Mouse (Mus musculus) kidney, adult 2 months (tissue): ENCODE data around the gene Defb25. TPM values are rescaled to one million over a fixed set of nuclear protein-coding genes. Genes with fewer than 3 reads are reported as not detected.
A peak's percentile ranks its signal among the peaks of the same experiment; 100 is the strongest.

Experiments used
- DNase-seq: peaks from one replicate; pipeline ENCODE4 v3.0.0; 2021
- H3K27ac ChIP-seq: fragments of 200-500 bp; 2 replicates; pipeline ENCODE4 v1.5.1; 2012; ENCODE audit warnings: low read depth, low read length, control low read depth, inconsistent platforms; ENCODE audit not compliant: insufficient read depth
- H3K27me3 ChIP-seq: fragments of 200-500 bp; replicated peaks from 2 replicates; pipeline ENCODE4 v1.6.1; 2012; ENCODE audit warnings: mild to moderate bottlenecking, moderate library complexity, low read length, inconsistent platforms; ENCODE audit not compliant: control insufficient read depth, insufficient read depth
- H3K36me3 ChIP-seq: fragments of 200-500 bp; 2 replicates; pipeline ENCODE4 v1.6.1; 2012; ENCODE audit warnings: mild to moderate bottlenecking, moderate library complexity, low read length, inconsistent platforms; ENCODE audit not compliant: control insufficient read depth, insufficient read depth
- H3K4me1 ChIP-seq: fragments of 200-500 bp; 2 replicates; pipeline ENCODE4 v1.6.1; 2011; ENCODE audit warnings: low read length; ENCODE audit not compliant: control insufficient read depth, insufficient read depth
- H3K4me3 ChIP-seq: fragments of 200-500 bp; 2 replicates; pipeline ENCODE4 v1.5.1; 2011; ENCODE audit warnings: mild to moderate bottlenecking, low read depth, low read length, control low read depth; ENCODE audit not compliant: insufficient read depth
- CTCF ChIP-seq: fragments of 200-500 bp; conservative IDR thresholded peaks from 2 replicates; pipeline ENCODE4 v1.5.1; 2011; ENCODE audit warnings: low read depth, mild to moderate bottlenecking, control low read depth, low read length, moderate library complexity, mixed read lengths; ENCODE audit not compliant: insufficient read depth, insufficient read length
- POLR2A ChIP-seq: fragments of 200-500 bp; IDR thresholded peaks from one replicate; pipeline ENCODE4 v1.6.1; 2011; ENCODE audit warnings: low read depth, low read length, control low read depth
- WGBS: fragments of 180-500 bp; shearing (Covaris S2); methylation state at CpG from one replicate; pipeline ENCODE4 v1.1.7; 2018; 5-methylcytosine and 5-hydroxymethylcytosine counted together
- polyA plus RNA-seq: library from polyadenylated mRNA; depleted of rRNA; stranded (reverse); fragments of >200 nt; gene quantifications from 2 replicates; pipeline ENCODE4 v1.2.3, GENCODE M21; 2012

The Defb25 gene
- polyA plus RNA-seq, 1 experiment, result 1.0 TPM

GRCm38 (mm10) chr2:152657398-152657797 is 34.5 kb upstream of the Defb25 start:
- no peak for TF ChIP-seq POLR2A
- TF ChIP-seq CTCF, result peak; percentile 58
- peak; percentile 40 for DNase-seq
- 58% methylated on average over 10 of the region's 10 CpGs for WGBS
- Histone ChIP-seq H3K4me1 (no peaks in the 10 kb centered on the region), H3K27ac (no peak overlapping the region), H3K27me3 (no peaks in the 10 kb centered on the region), H3K36me3 (no peaks in the 10 kb centered on the region), H3K4me3 (no peak overlapping the region)

- DNase-seq, result peak; percentile 48
Observed at GRCm38 (mm10) chr2:152653874-152654715, 31.2 kb upstream of the Defb25 start.

GRCm38 (mm10) chr2:152652901-152653620 is 30.2 kb upstream of the Defb25 start:
- 45% methylated on average over 10 of the region's 10 CpGs for WGBS
- peak; percentile 72 for DNase-seq
- no peak for TF ChIP-seq CTCF
- no peak for TF ChIP-seq POLR2A
- no peak overlapping the region for H3K4me3 ChIP-seq
- H3K27me3 ChIP-seq, result no peaks in the 10 kb centered on the region
- no peaks in the 10 kb centered on the region for H3K36me3 ChIP-seq
- H3K27ac ChIP-seq, result no peak overlapping the region
- H3K4me1 ChIP-seq, result no peaks in the 10 kb centered on the region

More at GRCm38 (mm10) chr2:152653874-152654715, 31.2 kb upstream of the Defb25 start:
- Histone ChIP-seq H3K36me3 (no peaks in the 10 kb centered on the region), H3K4me1 (no peaks in the 10 kb centered on the region), H3K27me3 (no peaks in the 10 kb centered on the region), H3K4me3 (no peak overlapping the region), H3K27ac (no peak overlapping the region)
- TF ChIP-seq POLR2A (no peak), CTCF (no peak)
- 46% methylated on average over 14 of the region's 14 CpGs for WGBS

- TF ChIP-seq POLR2A (no peak), CTCF (no peak)
- Histone ChIP-seq H3K36me3 (no peaks in the 10 kb centered on the region), H3K27ac (peak overlapping the region; percentile 49), H3K27me3 (no peaks in the 10 kb centered on the region), H3K4me1 (peaks cover 4% of the 10 kb centered on the region; the same call in 1 of the 2 replicates), H3K4me3 (no peak overlapping the region)
- 29% methylated on average over 11 of the region's 11 CpGs for WGBS
- peak; percentile 77 for DNase-seq
Observed at GRCm38 (mm10) chr2:152639406-152640113, 16.7 kb upstream of the Defb25 start.

GRCm38 (mm10) chr2:152638865-152639264 is 16.0 kb upstream of the Defb25 start:
- H3K27me3 ChIP-seq, result no peaks in the 10 kb centered on the region
- H3K4me3 ChIP-seq, result no peak overlapping the region
- H3K4me1 ChIP-seq, result peaks cover 4% of the 10 kb centered on the region; the same call in 1 of the 2 replicates
- H3K36me3 ChIP-seq, result no peaks in the 10 kb centered on the region
- DNase-seq, result no peak
- peak overlapping the region; percentile 53 for H3K27ac ChIP-seq
- 53% methylated on average over 6 of the region's 6 CpGs for WGBS
- TF ChIP-seq CTCF, result no peak
- TF ChIP-seq POLR2A, result no peak

- 72% methylated on average over 4 of the region's 4 CpGs for WGBS
- no peaks in the 10 kb centered on the region for H3K36me3 ChIP-seq
- H3K27ac ChIP-seq, result peak overlapping the region; percentile 88
- no peak overlapping the region for H3K4me3 ChIP-seq
- no peaks in the 10 kb centered on the region for H3K27me3 ChIP-seq
- no peak for DNase-seq
- no peak for TF ChIP-seq CTCF
- TF ChIP-seq POLR2A, result no peak
- peaks cover 4% of the 10 kb centered on the region; the same call in 1 of the 2 replicates for H3K4me1 ChIP-seq
Observed at GRCm38 (mm10) chr2:152637381-152637780, 14.5 kb upstream of the Defb25 start.
